Mouse (Mus musculus): ENCODE measurements at regions not wholly inside any gene's neighbourhood (a gene's known extent, or its start where the extent isn't known, plus 50 kb on each side); places are given as distances from the start of the nearest gene placed in this dataset.
A peak's percentile ranks its signal among the peaks of the same experiment; 100 is the strongest.

DNA sequence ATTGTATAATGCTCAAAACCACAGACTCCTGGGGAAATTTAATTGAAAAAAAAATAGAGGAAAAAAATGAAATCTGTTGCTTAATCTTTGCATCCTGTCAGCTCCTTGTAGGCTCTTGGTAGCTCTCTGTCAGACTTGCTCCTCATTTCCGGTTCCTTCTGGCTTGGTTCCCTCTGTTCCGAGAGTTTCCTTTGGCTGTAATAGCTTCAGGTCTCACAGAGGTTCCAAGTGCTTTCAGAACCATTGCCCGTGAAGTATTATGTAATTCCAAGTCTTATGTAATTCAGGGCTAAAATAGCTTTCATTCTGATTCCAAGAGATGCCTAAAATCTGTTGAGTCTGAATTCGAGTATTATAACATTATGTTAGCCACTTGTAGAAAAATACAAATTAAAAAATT is 117.3 kb downstream of the Spry2 start:
- DNase-seq, result peak; percentile 26 to 48

DNA sequence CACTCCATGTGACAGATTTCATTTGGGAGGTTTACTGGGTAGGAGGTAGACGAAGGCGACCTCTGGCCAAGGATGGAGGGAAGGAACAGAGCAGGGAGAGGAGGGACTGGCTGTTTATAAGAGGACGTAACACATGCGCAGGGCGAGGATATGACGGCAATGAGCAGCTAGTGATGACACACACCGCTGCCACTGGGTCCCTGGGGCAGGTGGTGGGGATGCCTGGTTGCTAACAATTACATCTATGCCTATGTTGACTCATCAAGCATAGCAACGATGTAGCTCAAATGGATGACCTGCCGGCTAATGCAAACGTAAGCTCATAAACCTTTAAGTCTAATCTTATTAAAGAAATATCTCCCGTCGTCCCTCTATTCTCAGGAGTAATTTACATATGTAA is 122.9 kb downstream of the Spry2 start:
- no peak for DNase-seq

DNA sequence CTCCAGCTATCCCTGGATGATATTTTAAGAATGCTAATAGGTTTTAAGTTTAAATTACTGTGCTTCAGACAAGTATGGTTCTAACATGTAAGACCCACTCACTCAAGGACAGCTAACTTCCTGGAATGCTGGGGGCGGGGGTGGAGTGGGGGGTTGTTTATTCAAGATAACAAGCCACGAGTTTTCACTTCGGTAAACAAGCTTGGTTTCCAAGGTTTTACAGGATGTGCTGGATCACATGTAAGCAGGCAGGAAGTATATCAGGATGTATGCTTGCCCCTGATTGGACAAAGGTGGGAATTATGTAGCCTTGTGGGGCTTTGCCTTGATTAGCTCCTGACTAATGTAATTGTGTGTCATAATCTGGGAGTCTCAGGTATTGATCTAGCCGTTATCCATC is 129.5 kb downstream of the Spry2 start:
- peak; percentile 9 to 30 for DNase-seq

DNA sequence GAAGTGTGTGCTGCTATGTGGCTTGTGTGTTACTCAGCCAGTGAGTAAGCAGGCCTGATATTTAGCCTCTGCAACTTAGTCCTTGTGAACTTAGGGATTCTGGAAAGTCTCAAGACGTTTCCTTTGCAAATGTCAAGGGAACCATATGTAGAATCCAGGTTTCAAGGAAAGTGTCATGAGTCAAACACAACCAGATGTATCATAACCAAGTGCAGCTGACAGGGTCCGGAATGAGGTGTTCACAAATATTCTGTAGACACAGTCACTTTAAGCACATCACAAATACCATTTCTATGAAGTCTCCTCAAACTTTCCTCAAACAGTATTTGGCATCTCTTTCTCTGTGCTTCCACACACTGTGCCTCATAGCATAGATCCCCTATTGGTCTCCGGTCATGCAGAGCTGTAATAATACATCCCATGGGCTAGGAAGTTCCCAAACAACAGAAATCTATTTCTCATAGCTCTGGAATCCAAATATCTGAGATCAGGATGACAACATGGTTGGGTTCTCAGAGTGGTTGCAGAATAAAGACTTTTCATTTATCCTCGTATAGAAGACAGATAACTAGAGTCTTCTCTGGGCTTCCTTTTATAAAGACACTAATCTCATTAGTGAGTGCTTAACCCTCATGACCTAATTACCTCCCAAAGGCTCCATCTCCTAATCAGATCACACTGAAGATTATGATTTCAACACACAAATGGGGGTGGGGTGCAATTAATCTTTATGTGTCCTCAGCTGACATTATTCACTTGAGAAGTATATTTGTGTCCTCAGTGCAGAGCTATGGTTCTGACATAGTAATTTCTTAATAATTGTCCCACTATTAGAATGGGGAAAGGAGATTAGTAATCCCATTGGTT is 143.9 kb downstream of the Spry2 start:
- no peak for DNase-seq

DNA sequence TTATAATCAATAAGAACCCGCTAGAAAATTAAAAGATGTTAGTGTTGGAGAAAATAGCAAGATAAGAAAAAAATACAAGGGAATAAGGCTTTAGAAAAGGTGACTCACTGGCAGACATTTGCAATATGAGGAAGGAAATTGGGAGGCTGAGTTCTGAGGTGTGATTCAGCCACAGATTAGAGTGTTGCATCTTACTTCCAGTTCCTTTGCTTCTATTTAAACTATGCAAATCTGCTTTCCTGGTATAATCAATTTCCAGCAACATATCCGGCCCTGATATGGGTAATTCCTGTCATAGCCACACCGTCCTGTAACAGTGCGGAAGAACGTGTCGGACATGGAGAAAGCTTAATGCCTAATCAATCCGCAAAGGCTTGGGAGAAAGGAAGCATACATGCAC is 144.9 kb downstream of the Spry2 start:
- no peak for DNase-seq

DNA sequence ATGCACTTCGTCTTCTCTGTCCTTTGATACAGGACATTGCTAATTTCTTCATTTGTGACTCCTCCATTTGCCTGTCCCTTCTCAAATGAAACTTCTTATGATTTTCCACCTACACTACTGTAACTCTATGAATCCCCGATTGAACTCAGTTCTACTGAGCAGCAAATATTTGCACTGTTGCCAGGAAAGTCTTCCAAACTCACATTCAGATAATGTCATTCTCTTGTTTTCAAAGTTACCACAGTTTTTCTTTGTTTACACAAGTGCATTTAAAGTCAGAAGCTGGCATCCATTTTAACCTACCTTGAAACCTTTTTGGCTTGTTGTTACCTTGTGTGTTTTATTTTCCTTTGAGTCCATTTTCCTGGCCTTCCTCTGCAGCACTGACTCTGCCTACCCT is 152.0 kb downstream of the Spry2 start:
- no peak for DNase-seq

DNA sequence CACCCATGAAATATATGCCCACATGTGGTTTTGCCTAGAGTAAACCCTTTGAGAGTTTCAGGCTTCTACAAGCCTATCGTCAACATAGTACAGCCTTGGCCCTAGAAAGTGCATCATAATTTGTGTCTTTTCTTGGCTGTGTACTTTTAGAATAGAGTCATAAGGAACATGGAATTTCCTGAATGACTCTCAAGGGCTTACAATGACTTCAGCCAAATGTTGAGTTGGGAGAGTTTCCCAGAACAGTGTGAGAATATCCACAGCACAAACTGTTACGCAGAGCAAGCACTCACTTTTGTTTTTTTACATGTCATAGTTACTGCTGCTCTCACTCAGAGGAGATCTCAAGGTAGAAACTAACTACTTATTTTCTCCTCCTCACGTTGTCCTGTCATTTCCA is 152.5 kb downstream of the Spry2 start:
- DNase-seq, result no peak

DNA sequence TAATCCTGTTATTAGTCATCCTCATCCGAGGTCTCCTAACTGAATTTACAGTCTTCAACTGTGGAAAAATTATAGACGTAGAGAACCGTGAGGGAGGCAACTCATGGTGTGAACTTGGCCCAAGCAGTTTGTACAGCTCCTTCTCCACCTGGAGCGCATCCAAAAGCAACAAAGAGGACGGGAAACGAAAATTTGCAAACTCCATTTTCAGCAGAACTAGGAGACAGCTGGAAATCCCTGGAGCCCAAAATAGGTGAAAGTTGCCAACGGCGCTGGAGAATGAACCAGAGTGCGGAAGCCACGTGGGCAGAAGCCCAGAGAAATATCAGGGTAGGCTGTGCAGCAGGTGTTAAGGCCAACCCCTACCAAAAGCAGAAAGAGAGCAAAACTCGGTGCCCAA is 155.7 kb downstream of the Spry2 start:
- DNase-seq, result peak; percentile 30 to 39

DNA sequence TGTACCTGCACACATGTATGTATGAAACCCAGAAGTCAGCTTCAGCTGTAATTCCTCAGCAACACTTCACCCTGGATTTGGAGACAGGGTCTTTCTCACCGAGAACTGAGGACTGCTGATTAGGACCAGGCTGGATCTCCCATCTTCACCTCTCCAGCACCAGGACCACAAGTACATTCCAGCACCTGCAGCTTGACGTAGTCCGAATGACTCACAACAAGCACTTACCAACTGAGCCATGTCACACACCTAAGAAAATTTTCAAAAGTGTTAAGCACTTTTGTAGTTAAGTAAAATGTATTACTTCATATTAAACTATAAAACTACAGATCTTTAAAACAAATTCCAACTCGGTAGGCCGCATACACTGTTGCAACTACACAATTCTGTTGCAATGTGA is 158.1 kb downstream of the Spry2 start:
- no peak for DNase-seq

DNA sequence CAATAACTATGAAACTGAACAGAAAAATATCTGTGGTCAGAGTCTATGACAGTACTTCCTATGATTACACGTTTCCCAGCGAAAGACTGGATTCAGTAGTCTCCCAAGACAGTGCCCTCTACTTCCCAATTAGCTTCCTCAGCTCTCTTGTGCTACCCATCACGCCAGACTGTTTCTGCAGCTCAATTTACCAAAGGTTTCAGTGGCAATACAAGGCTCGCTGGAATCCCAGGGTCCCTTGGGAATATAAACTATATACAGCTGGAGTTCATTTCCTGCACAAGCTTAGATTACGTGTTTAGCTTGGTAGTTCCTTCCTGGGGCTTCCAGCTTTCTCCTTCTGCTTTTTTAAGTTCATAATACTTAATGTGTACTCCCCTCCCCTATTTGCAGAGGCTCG is 160.3 kb downstream of the Spry2 start:
- DNase-seq, result no peak

DNA sequence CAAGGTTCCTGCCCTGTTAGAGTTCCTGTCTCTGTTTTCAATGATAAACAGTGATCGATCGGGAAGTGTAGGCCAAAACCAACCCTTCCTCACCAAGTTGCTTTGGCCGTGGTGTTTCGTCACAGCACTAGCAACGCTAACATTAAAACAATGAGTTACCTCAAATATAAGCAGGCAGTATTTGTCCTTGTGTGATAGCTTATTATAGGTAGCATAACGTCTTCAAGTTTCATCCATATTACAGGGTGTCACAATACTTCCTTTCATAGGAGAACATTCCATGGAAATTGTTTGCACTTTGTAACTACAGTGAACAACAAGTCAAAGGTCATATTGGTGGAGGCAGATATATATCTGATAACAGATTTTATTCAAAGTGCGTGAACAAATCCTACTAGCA is 162.3 kb downstream of the Spry2 start:
- no peak for DNase-seq

DNA sequence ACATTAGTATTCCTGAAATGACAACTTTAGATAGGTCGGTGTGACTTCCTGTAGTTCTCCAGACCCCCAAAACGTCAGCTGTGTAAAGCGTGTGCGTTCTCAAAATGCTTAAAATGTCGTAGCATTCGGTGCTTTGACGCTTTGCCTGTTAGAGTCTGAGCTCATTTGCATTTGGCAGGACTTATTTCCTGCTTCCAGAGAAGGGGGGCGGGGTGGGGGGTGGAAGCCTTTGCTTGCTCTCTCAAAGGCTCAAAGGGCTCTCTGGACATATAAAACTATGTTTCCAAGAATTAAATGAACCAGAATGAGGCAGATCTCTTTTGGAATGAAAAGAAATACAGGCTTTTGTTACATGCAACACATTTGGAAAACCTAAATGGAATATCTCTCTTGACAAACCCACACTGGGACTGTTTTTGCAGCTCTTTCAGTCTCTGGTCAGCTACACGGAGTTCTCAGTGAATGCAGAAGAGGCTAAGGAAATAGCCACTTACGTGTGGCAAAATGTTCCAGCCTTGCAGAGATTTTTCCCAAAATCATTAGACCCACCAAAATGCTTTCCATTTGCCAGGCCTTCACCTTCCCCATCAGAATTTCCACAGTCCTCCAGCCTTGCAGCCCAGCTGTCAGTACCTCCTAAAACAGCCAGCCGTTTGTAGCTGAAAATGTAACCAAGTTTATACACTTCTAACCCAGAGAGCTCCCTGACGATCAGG is 163.4 kb downstream of the Spry2 start:
- peak; percentile 26 to 56 for DNase-seq

DNA sequence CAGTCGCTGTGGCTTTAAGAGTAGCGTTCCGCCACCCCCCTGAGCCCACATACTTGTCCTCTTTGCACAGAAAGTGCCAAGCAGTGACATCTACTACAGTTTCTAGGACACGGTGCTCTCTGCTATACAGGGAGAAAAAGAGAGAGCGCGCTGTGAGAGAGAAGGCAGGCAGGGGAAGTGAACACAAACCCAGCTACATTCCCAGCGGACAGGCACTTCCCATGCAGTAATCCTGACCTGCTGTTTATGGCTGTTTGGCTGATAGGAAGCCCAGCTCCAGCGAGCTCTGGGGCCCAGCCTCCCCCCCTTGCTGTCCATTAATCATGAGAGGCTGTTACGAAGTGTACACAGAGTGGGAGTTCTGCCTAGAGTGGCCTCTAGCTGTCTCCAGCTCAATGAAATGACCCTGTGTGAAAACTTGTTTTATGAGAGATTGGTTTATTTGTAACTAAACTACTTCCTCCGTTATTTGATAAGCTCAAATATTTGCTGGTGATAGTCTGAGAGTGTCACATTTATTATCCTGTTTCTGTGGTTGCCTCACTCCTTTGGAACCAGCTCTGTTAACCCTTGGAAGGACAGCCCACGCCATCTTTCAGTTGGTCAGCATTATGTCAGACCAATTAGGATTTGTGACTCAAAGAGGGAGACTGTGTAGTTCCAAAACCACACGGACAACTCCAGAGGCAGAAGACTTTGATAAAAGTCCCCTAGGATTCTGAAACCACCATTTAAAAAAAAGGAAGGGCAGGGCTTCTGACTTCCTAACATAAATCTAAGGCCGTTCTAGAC is 164.2 kb downstream of the Spry2 start:
- DNase-seq, result peak; percentile 80 to 88

DNA sequence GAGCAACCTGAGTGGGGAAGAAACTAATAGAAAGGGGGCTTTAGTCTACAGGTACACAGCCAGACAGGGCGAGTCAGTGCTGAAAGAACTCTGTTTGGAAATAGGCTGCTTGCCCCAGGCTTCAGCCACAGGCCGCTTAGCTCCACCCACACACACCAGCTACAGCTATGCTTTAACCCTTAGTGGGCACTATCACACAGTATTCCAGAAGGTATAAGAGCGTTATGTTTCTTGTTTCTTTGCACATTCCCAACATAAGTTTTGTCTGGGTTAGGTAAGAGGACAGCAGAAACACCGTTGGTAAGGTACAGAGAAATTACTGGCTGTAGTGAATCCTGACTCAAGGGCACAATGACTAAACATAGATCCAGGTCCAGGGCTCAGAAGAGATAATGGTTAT is 165.8 kb downstream of the Spry2 start:
- peak; percentile 40 to 51 for DNase-seq

DNA sequence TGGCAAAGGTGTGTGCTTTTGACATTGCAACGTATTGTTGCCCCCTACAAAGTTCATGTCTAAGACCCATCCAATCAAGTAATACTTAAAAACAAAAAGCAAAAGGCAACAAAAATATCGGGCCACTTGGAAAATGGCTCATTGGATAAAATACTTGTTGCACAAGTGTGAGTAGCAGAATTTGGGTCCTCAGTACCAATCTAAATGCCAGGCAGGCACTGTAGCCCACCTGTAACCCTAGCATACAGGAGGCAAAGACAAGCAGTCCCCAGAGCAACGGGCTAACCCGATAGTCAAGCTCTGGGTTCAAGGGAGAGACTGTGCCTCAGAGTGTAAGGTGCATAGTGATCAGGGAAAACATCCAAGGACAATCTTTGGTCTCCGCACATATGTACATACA is 167.8 kb downstream of the Spry2 start:
- no peak for DNase-seq

DNA sequence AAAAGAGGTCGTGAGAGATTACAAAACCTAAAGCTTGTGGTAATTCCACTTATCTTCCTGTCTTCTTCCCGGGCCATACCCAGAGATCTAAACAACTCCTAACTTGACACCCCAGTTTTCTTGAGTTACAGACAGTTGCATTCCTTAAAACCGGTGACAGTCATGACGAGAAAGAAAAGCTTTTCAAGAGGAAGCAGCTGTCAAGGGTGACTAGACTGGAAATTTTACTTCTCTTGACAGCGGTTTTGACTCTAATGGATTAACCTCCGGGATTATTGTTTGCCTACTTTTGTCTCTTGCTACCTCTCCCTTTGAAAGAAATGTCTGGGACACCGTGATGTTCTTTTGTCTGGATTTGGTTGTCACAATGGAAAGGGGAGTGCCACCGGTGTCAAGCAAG is 170.9 kb downstream of the Spry2 start:
- DNase-seq, result no peak

DNA sequence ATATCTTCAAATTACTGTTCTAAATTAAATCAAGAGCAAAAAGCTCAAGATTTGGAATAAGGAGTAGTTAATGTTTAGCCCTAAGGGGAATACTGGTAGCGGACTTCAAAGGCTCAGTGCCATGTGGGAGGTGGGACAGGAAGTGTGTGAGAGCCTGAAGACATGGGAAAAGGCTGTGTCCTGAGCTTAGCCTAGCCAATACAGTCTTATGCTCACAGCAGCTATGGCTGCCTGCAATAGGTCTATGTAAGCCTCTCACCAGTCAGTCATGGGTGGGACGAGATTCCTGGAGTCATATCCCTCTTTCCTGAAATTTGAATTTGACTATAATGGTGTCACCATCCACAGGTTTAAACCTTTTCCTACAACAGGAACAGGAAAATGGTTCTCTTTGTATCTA is 173.7 kb downstream of the Spry2 start:
- DNase-seq, result no peak

DNA sequence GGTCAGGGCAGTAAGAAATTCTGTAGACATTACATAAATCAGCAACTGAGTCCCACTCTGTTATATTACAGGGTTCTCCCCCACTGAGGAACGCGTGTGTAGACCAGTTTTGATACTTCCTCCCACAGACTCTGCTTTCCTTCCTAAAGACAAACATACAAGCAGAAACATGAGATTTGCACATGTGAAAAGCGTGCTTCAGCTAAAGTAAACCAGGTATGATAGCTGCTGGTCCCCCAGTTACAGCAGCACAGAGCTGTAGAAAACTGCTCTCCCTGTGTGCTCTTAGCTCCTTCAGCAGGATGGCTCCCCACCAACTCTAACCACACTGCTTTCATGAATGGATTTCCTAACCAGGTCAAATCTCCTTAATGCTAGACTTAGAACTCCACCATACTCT is 175.0 kb downstream of the Spry2 start:
- DNase-seq, result no peak

DNA sequence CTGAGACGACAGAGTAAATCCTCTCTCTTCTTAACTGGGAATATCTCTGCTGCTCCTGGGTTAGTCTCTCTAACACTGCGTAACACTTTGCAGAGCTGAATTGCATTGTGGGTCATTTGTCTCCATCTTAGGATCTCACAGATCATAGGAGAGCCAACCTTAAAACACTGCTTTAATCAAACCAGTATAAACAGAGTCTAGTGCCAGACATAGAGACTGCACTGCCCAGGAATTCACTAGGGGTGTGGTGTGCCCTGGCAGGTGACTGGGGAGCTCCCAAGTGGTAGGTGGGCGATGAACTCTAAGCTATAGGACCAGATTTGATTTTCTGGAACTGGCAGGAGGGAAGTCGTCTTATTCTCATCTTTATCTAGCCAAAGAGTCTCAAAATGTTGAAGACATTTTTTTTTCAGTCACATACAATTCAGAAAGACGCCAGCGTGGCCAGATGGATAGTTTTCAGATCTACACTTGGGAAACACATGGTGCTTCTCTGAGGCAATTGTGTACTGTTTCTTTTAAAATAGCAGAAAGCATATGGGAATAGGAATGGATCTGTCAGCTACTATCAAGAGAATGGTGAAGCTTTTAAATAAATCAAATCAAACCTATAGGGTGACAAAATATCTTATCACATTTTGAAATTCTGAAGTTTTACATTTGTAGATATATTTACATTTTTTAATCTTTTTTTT is 175.7 kb downstream of the Spry2 start:
- no peak for DNase-seq

DNA sequence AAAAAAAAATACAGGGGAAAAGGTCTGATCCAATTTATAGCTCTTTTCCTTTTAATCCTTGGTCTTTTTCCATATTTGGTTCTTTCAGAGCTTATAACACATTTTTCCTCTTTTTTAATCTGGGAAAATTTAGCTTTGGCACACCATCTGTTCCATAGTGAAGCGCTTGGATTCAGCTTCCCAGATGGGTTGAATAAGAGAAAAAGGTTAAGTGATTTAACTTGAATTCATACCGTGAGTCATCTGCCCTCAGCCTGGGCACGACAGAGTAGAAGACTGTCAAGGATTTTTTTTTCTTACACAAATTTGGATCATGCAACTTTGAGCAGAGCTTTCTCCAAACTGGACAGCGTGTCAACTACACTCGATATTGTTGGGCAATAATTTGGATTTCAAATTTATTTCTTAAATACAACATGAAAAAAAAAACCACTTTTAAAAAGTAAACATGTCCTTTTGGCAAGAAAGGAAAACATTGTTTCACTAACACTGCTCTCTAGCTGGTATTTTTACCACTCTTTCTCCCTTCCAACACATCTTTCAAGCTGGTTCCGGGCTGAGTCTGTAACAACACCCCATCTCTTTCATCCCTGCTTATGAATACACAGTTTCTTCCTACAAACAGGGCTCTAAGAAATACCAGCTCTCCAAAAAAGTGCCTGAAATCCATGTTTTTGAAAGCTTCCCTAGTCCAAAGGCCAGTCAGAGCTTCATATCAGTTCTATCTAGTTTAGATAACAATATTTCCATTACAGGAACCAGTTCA is 177.8 kb downstream of the Spry2 start:
- no peak for DNase-seq

DNA sequence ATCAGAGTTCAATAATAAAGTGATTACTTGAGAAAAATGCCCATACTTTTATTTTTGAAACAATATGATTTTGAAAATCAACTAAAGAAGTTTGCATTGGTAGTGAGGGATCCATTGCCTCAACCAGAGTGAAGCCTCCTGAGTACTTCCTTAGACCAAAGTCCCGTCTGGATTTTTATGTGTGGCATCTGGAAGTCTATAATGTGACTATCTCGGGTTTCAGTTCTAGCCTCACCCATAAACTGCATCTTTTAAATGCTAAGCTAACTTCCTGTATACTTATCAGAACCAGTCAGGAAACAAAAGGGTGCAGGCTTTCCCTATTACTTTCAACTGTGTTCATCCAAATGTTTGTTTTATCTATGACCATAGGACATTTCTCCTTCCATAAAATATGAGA is 178.8 kb downstream of the Spry2 start:
- no peak for DNase-seq

DNA sequence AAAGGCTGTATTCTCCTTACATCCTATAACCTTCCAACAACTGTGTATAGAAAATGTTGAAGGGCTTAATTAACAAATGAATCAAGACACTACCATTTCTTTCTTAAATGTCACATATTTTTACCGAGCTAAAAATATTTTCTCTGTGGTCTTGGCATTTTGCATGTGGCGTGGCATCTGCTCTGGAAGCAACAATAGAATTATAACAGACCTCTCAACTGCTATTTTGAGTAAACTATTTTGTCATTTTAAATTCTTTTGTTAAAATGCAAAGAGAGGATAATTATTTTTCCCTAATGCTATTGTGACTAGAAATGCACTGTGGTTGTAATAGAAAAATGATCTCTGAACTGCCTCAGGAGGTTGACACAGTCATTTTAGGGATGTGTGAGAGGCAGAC is 187.9 kb downstream of the Spry2 start:
- no peak for DNase-seq

Measured in lung, postnatal 4 days (tissue).